Comparison of ENCODE assay signal across 8 mouse cellular contexts in the genomic region with DNA sequence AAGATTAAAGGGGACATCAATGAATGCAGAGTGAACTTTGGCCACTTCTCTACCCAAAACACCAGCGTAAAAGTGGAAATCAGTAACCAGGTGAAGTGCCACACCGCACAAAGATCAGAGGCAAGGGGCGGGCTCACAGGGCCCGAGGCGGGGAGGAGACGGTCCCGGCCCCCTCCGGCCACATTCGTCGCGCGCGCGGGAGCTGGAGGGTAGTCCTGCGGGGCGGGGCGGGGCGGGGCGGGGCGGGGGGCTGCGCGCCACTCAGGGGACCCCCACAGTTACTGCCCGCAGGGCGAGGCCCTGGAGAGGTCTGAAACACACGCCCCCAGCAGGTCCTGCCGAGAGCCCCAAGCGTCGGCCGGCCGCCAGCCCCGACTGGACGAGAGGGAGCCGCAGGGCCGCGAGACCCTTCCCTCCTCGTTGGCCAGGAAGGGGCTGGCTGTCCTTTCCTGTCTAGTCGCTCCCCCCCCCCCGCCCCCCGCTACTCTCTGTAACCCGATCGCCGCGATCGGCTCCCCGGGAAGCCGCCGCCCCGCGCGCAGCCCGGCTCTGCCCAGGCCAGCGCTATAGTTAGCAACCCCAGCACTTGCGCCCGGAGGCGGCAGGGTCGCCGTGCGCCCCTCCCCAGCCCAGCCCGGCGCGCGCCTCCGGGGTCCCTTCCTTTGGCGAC. TPM values are rescaled to one million over a fixed set of nuclear protein-coding genes. Genes with fewer than 3 reads are reported as not detected.
DNase-seq lines count a peak whose midpoint lies in the region; ATAC-seq and TF ChIP-seq lines count a peak whose summit lies in the region.

No protein-coding gene starts in this region.

- H3K9ac ChIP-seq in lung, embryonic 14.5 days, result peak overlapping the region; percentile 89

- TF ChIP-seq POLR2A in cortical plate, adult 2 months (IDR thresholded peaks at IDR 0.05; ENCODE audit: extremely low read depth, insufficient read depth, low read length), result no peak

- no peak for TF ChIP-seq CTCF in left cerebral cortex, adult 2 months (IDR thresholded peaks at IDR 0.05)
- TF ChIP-seq CTCF in cortical plate, adult 2 months (IDR thresholded peaks at IDR 0.05; ENCODE audit: extremely low read depth, insufficient read depth, low read length), result no peak
- TF ChIP-seq CTCF in lung, embryonic 14.5 days (IDR thresholded peaks at IDR 0.05; ENCODE audit: low read depth), result 0 out of 2 replicates have a peak, but pooled peaks have one; percentile 27

- ATAC-seq in lung, embryonic 14.5 days (ENCODE audit: insufficient read depth), result peak; percentile 92

- H3K4me3 ChIP-seq in left cerebral cortex, adult 2 months, result peak overlapping the region; percentile 91
- H3K4me3 ChIP-seq in cortical plate, adult 2 months (ENCODE audit: insufficient read depth, low read length), result peak overlapping the region; percentile 92
- H3K4me3 ChIP-seq in lung, embryonic 14.5 days (ENCODE audit: low read depth, low read length), result peak overlapping the region; percentile 80

- peak overlapping the region; percentile 62 for H3K4me2 ChIP-seq in lung, embryonic 14.5 days

- H3K4me1 ChIP-seq in cortical plate, adult 2 months (ENCODE audit: control insufficient read depth, insufficient read depth, low read length), result peaks cover 1% of the 10 kb centered on the region; the same call in 1 of the 2 replicates
- H3K4me1 ChIP-seq in lung, embryonic 14.5 days (ENCODE audit: insufficient read depth), result peaks cover 5% of the 10 kb centered on the region; the same call in 1 of the 2 replicates

- peak overlapping the region; percentile 91 for H3K27ac ChIP-seq in left cerebral cortex, adult 2 months
- H3K27ac ChIP-seq in cortical plate, adult 2 months (ENCODE audit: insufficient read depth, low read length), result peak overlapping the region; percentile 80
- peak overlapping the region; percentile 99 for H3K27ac ChIP-seq in lung, embryonic 14.5 days (ENCODE audit: low read depth)

- no peaks in the 10 kb centered on the region for H3K27me3 ChIP-seq in lung, embryonic 14.5 days (ENCODE audit: insufficient read depth, low read length)

- H3K36me3 ChIP-seq in lung, embryonic 14.5 days (ENCODE audit: insufficient read depth), result no peaks in the 10 kb centered on the region

- intact Hi-C loops in left cerebral cortex, adult 2 months (cut with DNase I), result loop anchor here (2.0 to 5.0 kb wide), 4 partner anchors 61 to 440 kb away; partner anchors contain the start of gene Itgb6
- intact Hi-C loops in left cerebral cortex, postnatal 14 days (cut with DNase I), result no loop called here

- H3K9me3 ChIP-seq in lung, embryonic 14.5 days (ENCODE audit: low read depth, low read length), result no peaks in the 10 kb centered on the region

- peak in 1 of 2 experiments; percentile 14 for DNase-seq in left cerebral cortex, adult 2 months (ENCODE audit: extremely low spot score in 1 of 2, low spot score in 2 of 2)
- no peak for DNase-seq in left cerebral cortex, postnatal 14 days (ENCODE audit: low spot score in 2 of 2)
- peak; percentile 98 for DNase-seq in heart, adult 11 months
- peak; percentile 84 for DNase-seq in kidney, adult 11 months
- DNase-seq in lung, embryonic 14.5 days, result peak; percentile 87
- peak; percentile 42 for DNase-seq in ovary, postnatal 14 days (ENCODE audit: low spot score)
- no peak for DNase-seq in left cerebral cortex, adult 11 months (ENCODE audit: low spot score)

- under 1% methylated on average over 55 of the region's 64 CpGs for WGBS in lung, embryonic 14.5 days

RNA-seq across cellular contexts. Expression of gene Rbms1, which starts 0.9 kb away (rescaled TPM):
- total RNA-seq in left cerebral cortex, adult 2 months (2021), result 10 to 100 TPM; 19.4 to 20.2 TPM
- 10 to 100 TPM; 23.8 to 24.8 TPM for total RNA-seq in left cerebral cortex, postnatal 14 days (2021)
- 16.8 and 18.8 TPM in 2 replicates for polyA plus RNA-seq in cortical plate, adult 2 months (2012; rRNA removed)
- polyA plus RNA-seq in lung, embryonic 14.5 days (2014; fragmentation: Nextera tagmentation; extraction: Ambion mirVana), result 127 and 136 TPM in 2 replicates

Comparison
In these comparisons a context has a peak if more than half of its experiments do, and no peak if none do; other contexts are left out.
1. DNase-seq: peak in heart, adult 11 months (single experiment), kidney, adult 11 months (single experiment), lung, embryonic 14.5 days (single experiment) and ovary, postnatal 14 days (single experiment); none in left cerebral cortex, postnatal 14 days (0 of 2) and left cerebral cortex, adult 11 months (single experiment).
2. Peak in every context shown above with its lines, with median percentiles within 50 percentile points of each other: H3K27ac ChIP-seq and H3K4me3 ChIP-seq.